Mouse (Mus musculus) bone marrow, adult 2 months (tissue): ENCODE results near the gene Adamts14.

Experiments used
- CTCF ChIP-seq: fragments of 200-500 bp; IDR thresholded peaks from 2 replicates; pipeline ENCODE4 v1.5.1; 2011; ENCODE audit warnings: low read length, control low read depth; ENCODE audit not compliant: control insufficient read depth, insufficient read depth
- POLR2A ChIP-seq: fragments of 200-500 bp; IDR thresholded peaks from 2 replicates; pipeline ENCODE4 v1.6.1; 2011; ENCODE audit warnings: low read depth, mild to moderate bottlenecking, control low read depth, low read length, borderline replicate concordance; ENCODE audit not compliant: control insufficient read depth

GRCm38 (mm10) chr10:61240108-61240920 lies 32.9 kb downstream of the Adamts14 start:
- TF ChIP-seq POLR2A: no peak
- TF ChIP-seq CTCF: no peak
